Mouse (Mus musculus): ENCODE measurements at regions not wholly inside any gene's neighbourhood (a gene's known extent, or its start where the extent isn't known, plus 50 kb on each side); places are given as distances from the start of the nearest gene placed in this dataset.

DNA sequence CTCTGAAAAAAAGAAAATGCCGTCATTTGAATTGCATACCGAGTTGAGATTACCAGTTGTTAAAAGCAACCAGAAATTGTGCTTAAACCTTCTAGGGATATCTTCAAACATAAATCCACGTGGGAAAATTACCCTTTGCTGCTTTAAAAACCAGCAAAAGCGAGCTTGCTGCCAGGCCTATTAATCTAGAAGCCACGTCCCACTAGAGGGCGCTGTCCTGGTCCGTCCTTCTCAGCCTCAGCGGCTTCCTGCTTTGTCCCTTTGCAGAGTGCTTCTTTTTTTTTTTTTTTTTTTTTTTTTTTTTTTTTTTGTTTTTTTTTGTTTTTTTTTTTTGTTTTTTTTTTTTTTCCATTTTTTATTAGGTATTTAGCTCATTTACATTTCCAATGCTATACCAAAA is 173.9 kb downstream of the Cand1 start:
- no peak overlapping the region for H3ac ChIP-seq (ENCODE audit: control insufficient read depth, insufficient read length, low read depth)
- H3K27me3 ChIP-seq (ENCODE audit: control insufficient read depth, insufficient read depth, insufficient read length): no peaks in the 10 kb centered on the region
- no peaks in the 10 kb centered on the region for H3K79me3 ChIP-seq (ENCODE audit: low read depth)
- no peaks in the 10 kb centered on the region for H3K79me2 ChIP-seq (ENCODE audit: control insufficient read depth, insufficient read depth)
- H3K36me3 ChIP-seq (ENCODE audit: control insufficient read depth, insufficient read depth): no peaks in the 10 kb centered on the region
- peak; percentile 19 for TF ChIP-seq CTCF (IDR thresholded peaks at IDR 0.05; ENCODE audit: control insufficient read depth, insufficient read depth, insufficient read length)
- no peak for TF ChIP-seq USF1 (IDR thresholded peaks at IDR 0.05; ENCODE audit: low read depth)
- H3K4me3 ChIP-seq (ENCODE audit: insufficient read depth, poor library complexity, severe bottlenecking): no peak overlapping the region

DNA sequence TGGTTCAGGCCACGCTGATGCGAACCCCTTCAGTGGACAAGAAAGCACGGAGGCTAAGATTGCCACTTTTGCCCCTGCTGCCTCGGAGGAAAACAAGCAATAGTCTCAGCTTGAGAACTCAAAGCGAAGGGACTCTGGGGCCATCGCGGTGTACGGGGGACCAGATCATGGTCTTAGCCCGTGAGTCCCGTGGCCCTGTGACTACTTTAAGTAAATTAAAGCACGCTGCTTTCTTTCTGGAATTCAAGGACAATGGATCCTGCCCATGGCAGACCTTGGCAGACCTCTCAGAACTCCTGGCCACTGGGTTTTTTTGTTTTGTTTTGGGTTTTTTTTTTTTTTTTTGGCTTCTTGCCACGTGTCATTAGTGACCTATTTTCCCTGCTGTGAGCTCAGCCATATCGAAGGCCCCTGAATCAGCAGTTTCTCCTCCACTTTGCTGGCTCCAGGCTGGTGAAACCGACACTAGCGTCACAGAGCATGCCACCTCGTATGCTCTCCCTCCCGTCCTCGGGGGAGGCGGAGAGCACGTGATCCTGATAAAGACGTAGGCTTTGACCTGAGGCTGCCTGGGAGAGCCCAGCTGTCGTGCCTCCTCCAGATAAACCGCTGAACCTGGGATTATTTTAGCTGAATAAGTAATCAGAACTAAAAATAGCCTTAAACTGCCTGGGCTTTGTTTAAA is 174.6 kb downstream of the Cand1 start:
- no peak for TF ChIP-seq FOSL1 (IDR thresholded peaks at IDR 0.05; ENCODE audit: insufficient read depth, low read length, poor library complexity, severe bottlenecking)
- no peak for TF ChIP-seq MAX (IDR thresholded peaks at IDR 0.05)
- TF ChIP-seq CTCF (IDR thresholded peaks at IDR 0.05; ENCODE audit: control insufficient read depth, insufficient read depth, insufficient read length): no peak
- peak; percentile 56 for TF ChIP-seq USF1 (IDR thresholded peaks at IDR 0.05; ENCODE audit: low read depth)
- TF ChIP-seq MYOG (IDR thresholded peaks at IDR 0.05; ENCODE audit: control insufficient read depth, extremely low read depth, insufficient read length): no peak
- TF ChIP-seq MYOD1 (IDR thresholded peaks at IDR 0.05; ENCODE audit: control insufficient read depth, insufficient read length, low read depth): peak; percentile 40
- TF ChIP-seq CEBPB (IDR thresholded peaks at IDR 0.05; ENCODE audit: low read depth): no peak
- Histone ChIP-seq H3K4me3 (ENCODE audit: insufficient read depth, poor library complexity, severe bottlenecking) (no peak overlapping the region), H3K36me3 (ENCODE audit: control insufficient read depth, insufficient read depth) (no peaks in the 10 kb centered on the region), H3K27me3 (ENCODE audit: control insufficient read depth, insufficient read depth, insufficient read length) (no peaks in the 10 kb centered on the region), H3K79me2 (ENCODE audit: control insufficient read depth, insufficient read depth) (no peaks in the 10 kb centered on the region), H3K79me3 (ENCODE audit: low read depth) (no peaks in the 10 kb centered on the region), H3ac (ENCODE audit: control insufficient read depth, insufficient read length, low read depth) (no peak overlapping the region)

DNA sequence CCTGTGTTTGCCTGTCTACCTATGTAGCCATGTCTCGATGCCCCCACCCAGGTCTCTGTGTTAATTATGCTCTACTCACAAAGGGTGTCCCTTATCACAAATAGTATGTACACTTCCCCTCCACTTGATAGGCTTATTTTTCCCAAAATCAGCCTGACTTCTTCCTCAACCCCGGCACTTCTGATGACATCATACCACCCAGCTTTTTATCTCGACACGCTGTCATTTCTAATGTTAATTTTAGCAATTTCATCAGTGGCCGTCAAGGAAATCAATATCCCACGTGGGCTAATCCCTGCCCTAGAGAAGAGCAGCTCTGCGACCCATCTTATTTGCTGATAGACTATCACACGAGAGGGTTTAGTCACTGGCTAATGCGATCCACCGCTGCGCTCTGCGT is 175.6 kb downstream of the Cand1 start:
- H3K4me3 ChIP-seq (ENCODE audit: insufficient read depth, poor library complexity, severe bottlenecking): no peak overlapping the region
- H3K27me3 ChIP-seq (ENCODE audit: control insufficient read depth, insufficient read depth, insufficient read length): no peaks in the 10 kb centered on the region
- H3K79me3 ChIP-seq (ENCODE audit: low read depth): no peaks in the 10 kb centered on the region
- no peaks in the 10 kb centered on the region for H3K36me3 ChIP-seq (ENCODE audit: control insufficient read depth, insufficient read depth)
- no peak overlapping the region for H3ac ChIP-seq (ENCODE audit: control insufficient read depth, insufficient read length, low read depth)
- no peaks in the 10 kb centered on the region for H3K79me2 ChIP-seq (ENCODE audit: control insufficient read depth, insufficient read depth)
- TF ChIP-seq MAX (IDR thresholded peaks at IDR 0.05) (no peak), MYOD1 (IDR thresholded peaks at IDR 0.05; ENCODE audit: control insufficient read depth, insufficient read length, low read depth) (no peak), MYOG (IDR thresholded peaks at IDR 0.05; ENCODE audit: control insufficient read depth, extremely low read depth, insufficient read length) (no peak), CTCF (IDR thresholded peaks at IDR 0.05; ENCODE audit: control insufficient read depth, insufficient read depth, insufficient read length) (no peak), CEBPB (IDR thresholded peaks at IDR 0.05; ENCODE audit: low read depth) (no peak), USF1 (IDR thresholded peaks at IDR 0.05; ENCODE audit: low read depth) (no peak), FOSL1 (IDR thresholded peaks at IDR 0.05; ENCODE audit: insufficient read depth, low read length, poor library complexity, severe bottlenecking) (no peak)

DNA sequence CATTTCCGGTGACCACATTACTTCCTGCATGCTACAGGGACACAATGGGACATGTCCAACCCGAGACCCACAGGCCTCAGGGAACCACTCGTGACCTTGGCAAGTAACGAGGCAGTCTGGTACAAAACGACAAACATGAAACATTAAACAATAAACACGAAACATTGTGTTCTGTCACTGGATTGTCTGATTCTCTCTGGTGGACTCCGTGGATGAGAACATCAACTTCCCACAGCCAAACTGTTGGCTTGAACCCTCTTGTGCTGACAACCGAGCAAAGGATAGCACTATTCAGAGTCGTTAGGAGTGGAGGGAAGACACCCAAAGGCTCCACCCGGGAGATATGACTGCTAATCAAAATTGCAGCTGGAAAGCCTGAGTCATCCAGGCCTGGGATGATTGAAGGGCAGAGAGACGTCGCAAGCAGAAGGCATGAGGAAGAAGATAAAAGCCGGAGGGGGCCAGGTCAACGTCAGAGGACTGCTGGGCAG is 176.6 kb downstream of the Cand1 start:
- no peaks in the 10 kb centered on the region for H3K79me3 ChIP-seq (ENCODE audit: low read depth)
- no peaks in the 10 kb centered on the region for H3K36me3 ChIP-seq (ENCODE audit: control insufficient read depth, insufficient read depth)
- no peaks in the 10 kb centered on the region for H3K79me2 ChIP-seq (ENCODE audit: control insufficient read depth, insufficient read depth)
- TF ChIP-seq USF1 (IDR thresholded peaks at IDR 0.05; ENCODE audit: low read depth): no peak
- no peak for TF ChIP-seq MYOG (IDR thresholded peaks at IDR 0.05; ENCODE audit: control insufficient read depth, extremely low read depth, insufficient read length)
- no peak for TF ChIP-seq CTCF (IDR thresholded peaks at IDR 0.05; ENCODE audit: control insufficient read depth, insufficient read depth, insufficient read length)
- TF ChIP-seq CEBPB (IDR thresholded peaks at IDR 0.05; ENCODE audit: low read depth): no peak
- TF ChIP-seq MYOD1 (IDR thresholded peaks at IDR 0.05; ENCODE audit: control insufficient read depth, insufficient read length, low read depth): no peak
- TF ChIP-seq FOSL1 (IDR thresholded peaks at IDR 0.05; ENCODE audit: insufficient read depth, low read length, poor library complexity, severe bottlenecking): no peak
- no peak for TF ChIP-seq MAX (IDR thresholded peaks at IDR 0.05)
- H3K27me3 ChIP-seq (ENCODE audit: control insufficient read depth, insufficient read depth, insufficient read length): no peaks in the 10 kb centered on the region
- no peak overlapping the region for H3ac ChIP-seq (ENCODE audit: control insufficient read depth, insufficient read length, low read depth)
- no peak overlapping the region for H3K4me3 ChIP-seq (ENCODE audit: insufficient read depth, poor library complexity, severe bottlenecking)

DNA sequence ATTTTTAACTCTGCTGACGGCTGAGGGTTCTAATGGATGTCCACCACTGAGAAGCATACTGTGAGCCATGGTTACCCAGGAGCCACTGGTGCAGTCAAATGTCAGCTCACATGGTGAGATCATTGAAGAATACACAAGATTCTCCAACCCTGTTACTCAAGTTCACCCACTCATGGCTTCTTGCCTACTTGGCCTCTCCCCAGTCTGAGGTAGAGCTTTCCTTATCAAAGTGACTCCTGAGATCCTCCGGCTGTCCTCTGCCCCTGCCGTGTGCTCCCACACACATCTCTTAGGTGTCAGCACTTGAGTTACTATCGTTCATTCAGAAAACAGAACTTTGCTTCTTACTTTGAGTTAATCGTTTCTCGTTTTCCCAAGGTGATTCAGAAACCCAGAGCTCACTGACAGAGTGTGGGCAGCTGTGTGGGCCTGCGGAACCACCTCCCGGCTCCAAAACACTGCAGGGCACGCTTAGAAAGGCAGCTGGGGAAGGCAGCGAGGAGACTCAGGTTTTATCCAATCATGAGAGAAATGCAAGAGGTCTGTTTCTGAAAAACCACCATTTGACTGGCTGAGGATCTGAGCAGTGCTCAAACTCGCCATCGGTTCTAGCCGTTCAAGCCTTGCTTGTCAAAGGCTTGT is 177.8 kb downstream of the Cand1 start:
- TF ChIP-seq CEBPB (IDR thresholded peaks at IDR 0.05; ENCODE audit: low read depth) (no peak), MYOD1 (IDR thresholded peaks at IDR 0.05; ENCODE audit: control insufficient read depth, insufficient read length, low read depth) (no peak), MYOG (IDR thresholded peaks at IDR 0.05; ENCODE audit: control insufficient read depth, extremely low read depth, insufficient read length) (no peak), FOSL1 (IDR thresholded peaks at IDR 0.05; ENCODE audit: insufficient read depth, low read length, poor library complexity, severe bottlenecking) (no peak), USF1 (IDR thresholded peaks at IDR 0.05; ENCODE audit: low read depth) (no peak), CTCF (IDR thresholded peaks at IDR 0.05; ENCODE audit: control insufficient read depth, insufficient read depth, insufficient read length) (no peak), MAX (IDR thresholded peaks at IDR 0.05) (no peak)
- Histone ChIP-seq H3K79me3 (ENCODE audit: low read depth) (no peaks in the 10 kb centered on the region), H3ac (ENCODE audit: control insufficient read depth, insufficient read length, low read depth) (no peak overlapping the region), H3K4me3 (ENCODE audit: insufficient read depth, poor library complexity, severe bottlenecking) (no peak overlapping the region), H3K36me3 (ENCODE audit: control insufficient read depth, insufficient read depth) (no peaks in the 10 kb centered on the region), H3K27me3 (ENCODE audit: control insufficient read depth, insufficient read depth, insufficient read length) (no peaks in the 10 kb centered on the region), H3K79me2 (ENCODE audit: control insufficient read depth, insufficient read depth) (no peaks in the 10 kb centered on the region)

Measured in C2C12 (cell line).